Mouse (Mus musculus) liver, embryonic 11.5 days (tissue): Measurements from ENCODE around the gene Kitl. TPM values are rescaled to one million over a fixed set of nuclear protein-coding genes. Genes with fewer than 3 reads are reported as not detected.

Experiments used
- ATAC-seq: fragments of 200-750 bp; cut with Nextera tagmentation; replicated peaks from 2 replicates; pipeline ENCODE4 v1.8.0; 2017; ENCODE audit warnings: moderate number of reproducible peaks, mild to moderate bottlenecking, moderate TSS enrichment, moderate library complexity; ENCODE audit not compliant: low FRiP score
- DNase-seq: peaks from one replicate; pipeline ENCODE4 v3.0.0-alpha.2; 2017; ENCODE audit warnings: low spot score
- H3K27ac ChIP-seq: fragments of 300-500 bp; sonication (generic); 2 replicates; pipeline ENCODE4 v1.5.1; 2014; ENCODE audit warnings: mild to moderate bottlenecking, low read depth, low read length, control low read depth
- H3K27me3 ChIP-seq: fragments of 300-500 bp; sonication (generic); replicated peaks from 2 replicates; pipeline ENCODE4 v1.6.1; 2014; ENCODE audit warnings: low read length, mixed read lengths; ENCODE audit not compliant: control insufficient read depth, insufficient read depth
- H3K36me3 ChIP-seq: fragments of 300-500 bp; sonication (generic); 2 replicates; pipeline ENCODE4 v1.6.1; 2014; ENCODE audit warnings: mild to moderate bottlenecking, low read length, moderate library complexity, mixed read lengths; ENCODE audit not compliant: control insufficient read depth, insufficient read depth
- H3K4me1 ChIP-seq: fragments of 300-500 bp; sonication (generic); replicated peaks from 2 replicates; pipeline ENCODE4 v1.6.1; 2014; ENCODE audit warnings: low read length, mixed read lengths; ENCODE audit not compliant: control insufficient read depth, insufficient read depth
- H3K4me2 ChIP-seq: fragments of 300-500 bp; sonication (generic); 2 replicates; pipeline ENCODE4 v1.6.1; 2014; ENCODE audit warnings: mild to moderate bottlenecking, control low read depth, moderate library complexity
- H3K4me3 ChIP-seq: fragments of 300-500 bp; sonication (generic); 2 replicates; pipeline ENCODE4 v1.5.1; 2014; ENCODE audit warnings: low read depth, low read length, control low read depth
- H3K9ac ChIP-seq: fragments of 300-500 bp; sonication (generic); 2 replicates; pipeline ENCODE4 v1.6.1; 2014; ENCODE audit warnings: low read depth, low read length, control low read depth
- H3K9me3 ChIP-seq: fragments of 300-500 bp; sonication (generic); 2 replicates; pipeline ENCODE4 v1.6.1; 2016; ENCODE audit warnings: low read length, inconsistent platforms, mixed read lengths; ENCODE audit not compliant: control insufficient read depth
- WGBS: fragments of 180-500 bp; shearing (Covaris S2); extraction: QIAGEN DNeasy Blood & Tissue Kit; methylation state at CpG from one replicate; pipeline ENCODE4 v1.1.7; 2014; 5-methylcytosine and 5-hydroxymethylcytosine counted together
- polyA plus RNA-seq: library from polyadenylated mRNA; unstranded; fragments of >200 nt; fragmentation: Nextera tagmentation; extraction: Ambion mirVana; gene quantifications from 2 replicates; pipeline ENCODE4 v1.2.1, GENCODE M21; 2014

Kitl gene
- polyA plus RNA-seq, 1 experiment from 2014 or later = 24.0 TPM

DNA sequence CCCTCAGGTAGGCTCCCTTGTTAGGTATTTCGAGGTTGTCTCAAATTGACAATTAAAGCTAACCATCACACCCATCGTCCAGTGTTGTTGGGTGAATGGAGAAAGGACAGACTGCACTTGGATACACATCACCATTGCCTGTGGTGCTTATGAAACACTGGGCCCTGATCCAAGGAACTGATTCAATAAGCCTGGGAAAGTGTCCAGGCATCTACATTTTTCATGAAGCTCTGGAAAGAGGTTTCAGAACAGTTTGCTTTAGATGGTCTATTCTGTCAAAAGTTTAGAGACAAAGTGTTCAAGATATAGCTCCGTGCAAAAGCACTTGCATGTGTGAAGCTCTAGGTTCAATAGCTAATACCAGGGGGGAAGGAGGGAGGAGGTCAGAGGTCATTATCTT, 38.6 kb downstream of the Kitl start:
- Histone ChIP-seq H3K4me3 (no peak overlapping the region), H3K27ac (no peak overlapping the region), H3K36me3 (no peaks in the 10 kb centered on the region; the same call in 1 of the 2 replicates), H3K9me3 (no peaks in the 10 kb centered on the region), H3K4me1 (no peaks in the 10 kb centered on the region), H3K27me3 (no peaks in the 10 kb centered on the region), H3K4me2 (no peak overlapping the region), H3K9ac (no peak overlapping the region)
- no peak for DNase-seq
- ATAC-seq = no peak
- 88% methylated on average over 3 of the region's 3 CpGs for WGBS

DNA sequence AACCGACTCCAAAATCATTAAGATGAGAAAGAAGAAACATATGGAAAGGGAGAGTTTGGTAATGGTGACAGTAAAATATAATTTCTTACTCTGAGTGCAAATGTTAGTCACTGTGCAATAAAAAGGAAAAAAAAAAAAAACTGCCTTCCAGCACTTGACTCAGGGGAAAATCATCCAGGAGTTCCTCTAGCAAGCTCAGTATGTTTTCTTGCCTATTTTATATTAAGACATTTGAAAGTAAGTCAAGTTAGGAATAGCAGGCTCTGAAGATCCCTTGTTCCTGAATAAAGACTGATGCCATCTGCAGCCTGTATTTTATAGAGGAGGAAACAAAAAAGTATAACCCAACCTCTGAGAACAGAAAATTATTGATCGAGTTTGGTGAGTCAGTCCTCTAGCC, 39.7 kb downstream of the Kitl start:
- Histone ChIP-seq H3K36me3 (no peaks in the 10 kb centered on the region; the same call in 1 of the 2 replicates), H3K9me3 (no peaks in the 10 kb centered on the region), H3K4me1 (no peaks in the 10 kb centered on the region; the same call in 1 of the 2 replicates), H3K27ac (no peak overlapping the region), H3K4me3 (no peak overlapping the region), H3K27me3 (no peaks in the 10 kb centered on the region), H3K9ac (no peak overlapping the region), H3K4me2 (no peak overlapping the region)
- no peak for ATAC-seq
- DNase-seq = no peak
- WGBS = 77% methylated on average over 2 of the region's 2 CpGs

DNA sequence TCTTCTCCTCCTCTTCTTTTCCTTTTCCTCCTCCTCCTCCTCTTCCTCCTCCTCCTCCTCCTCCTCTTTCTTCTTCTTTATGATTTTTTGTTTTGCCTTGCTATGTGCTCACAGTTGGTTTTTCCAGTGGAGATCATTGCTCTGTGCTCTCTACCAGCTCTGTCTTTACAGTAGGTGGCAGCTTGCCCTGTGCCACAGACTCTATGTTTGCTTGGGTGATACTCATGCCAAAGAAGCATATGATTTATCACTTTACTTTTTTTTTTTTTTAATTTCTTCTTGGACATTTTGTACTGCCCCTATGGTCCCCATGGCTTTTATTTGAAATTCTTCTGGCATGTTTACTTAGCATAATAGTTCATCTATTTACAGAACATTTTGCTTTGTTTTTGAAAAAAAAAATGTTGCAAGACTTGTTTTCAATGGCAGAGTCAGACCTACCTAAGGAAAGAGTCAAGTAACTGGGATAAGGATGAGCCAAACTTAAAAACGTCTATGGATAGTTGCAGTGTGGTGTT, 41.7 kb downstream of the Kitl start:
- Histone ChIP-seq H3K9ac (no peak overlapping the region), H3K27ac (no peak overlapping the region), H3K4me3 (no peak overlapping the region), H3K4me2 (no peak overlapping the region), H3K27me3 (no peaks in the 10 kb centered on the region), H3K9me3 (no peaks in the 10 kb centered on the region), H3K36me3 (no peaks in the 10 kb centered on the region; the same call in 1 of the 2 replicates), H3K4me1 (no peaks in the 10 kb centered on the region; the same call in 1 of the 2 replicates)
- DNase-seq (no peak), ATAC-seq (no peak)
- WGBS = 50% methylated on average over 1 of the region's 1 CpGs

DNA sequence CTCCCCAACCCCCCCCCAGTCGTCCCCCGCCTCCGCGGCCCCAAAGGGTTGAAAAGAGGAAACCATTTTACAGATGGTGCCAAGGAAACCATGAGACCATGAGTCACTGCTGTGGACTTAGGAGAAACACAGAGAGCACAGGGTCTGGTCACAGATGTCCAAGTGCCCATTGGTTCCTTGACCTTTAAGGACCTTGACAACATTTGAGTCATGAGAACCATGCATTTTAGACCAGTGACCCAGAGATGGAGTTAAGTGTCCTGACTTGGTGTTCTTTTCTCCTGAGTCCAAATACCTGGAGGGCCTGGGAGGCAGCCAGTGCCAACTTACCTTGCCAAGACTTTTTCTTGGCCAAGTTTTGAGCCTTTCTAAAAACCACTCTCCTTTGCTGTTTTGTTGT, 43.9 kb downstream of the Kitl start:
- no peaks in the 10 kb centered on the region; the same call in 1 of the 2 replicates for H3K4me1 ChIP-seq
- no peak overlapping the region for H3K4me3 ChIP-seq
- 74% methylated on average over 4 of the region's 4 CpGs for WGBS
- H3K36me3 ChIP-seq = no peaks in the 10 kb centered on the region
- H3K9ac ChIP-seq = no peak overlapping the region
- H3K27me3 ChIP-seq = no peaks in the 10 kb centered on the region
- DNase-seq (no peak), ATAC-seq (no peak)
- H3K9me3 ChIP-seq = no peaks in the 10 kb centered on the region
- no peak overlapping the region for H3K4me2 ChIP-seq
- no peak overlapping the region for H3K27ac ChIP-seq

- DNase-seq = no peak
- H3K4me3 ChIP-seq = no peak overlapping the region
- H3K36me3 ChIP-seq = no peaks in the 10 kb centered on the region
- no peak for ATAC-seq
- no peaks in the 10 kb centered on the region for H3K4me1 ChIP-seq
- H3K27ac ChIP-seq = no peak overlapping the region
- no peak overlapping the region for H3K9ac ChIP-seq
- H3K9me3 ChIP-seq = no peaks in the 10 kb centered on the region
- no peaks in the 10 kb centered on the region for H3K27me3 ChIP-seq
- WGBS = 72% methylated on average over 12 of the region's 12 CpGs
- H3K4me2 ChIP-seq = no peak overlapping the region
These were observed 50.3 kb downstream of the Kitl start for GRCm38 (mm10) chr10:100065529-100066301.

- H3K4me3 ChIP-seq = no peak overlapping the region
- no peak for ATAC-seq
- 80% methylated on average over 7 of the region's 7 CpGs for WGBS
- no peak overlapping the region for H3K4me2 ChIP-seq
- no peaks in the 10 kb centered on the region for H3K27me3 ChIP-seq
- no peaks in the 10 kb centered on the region for H3K4me1 ChIP-seq
- H3K27ac ChIP-seq = no peak overlapping the region
- H3K9me3 ChIP-seq = no peaks in the 10 kb centered on the region
- no peak overlapping the region for H3K9ac ChIP-seq
- no peaks in the 10 kb centered on the region for H3K36me3 ChIP-seq
- DNase-seq = no peak
These were observed 50.9 kb downstream of the Kitl start for GRCm38 (mm10) chr10:100066374-100066773.

DNA sequence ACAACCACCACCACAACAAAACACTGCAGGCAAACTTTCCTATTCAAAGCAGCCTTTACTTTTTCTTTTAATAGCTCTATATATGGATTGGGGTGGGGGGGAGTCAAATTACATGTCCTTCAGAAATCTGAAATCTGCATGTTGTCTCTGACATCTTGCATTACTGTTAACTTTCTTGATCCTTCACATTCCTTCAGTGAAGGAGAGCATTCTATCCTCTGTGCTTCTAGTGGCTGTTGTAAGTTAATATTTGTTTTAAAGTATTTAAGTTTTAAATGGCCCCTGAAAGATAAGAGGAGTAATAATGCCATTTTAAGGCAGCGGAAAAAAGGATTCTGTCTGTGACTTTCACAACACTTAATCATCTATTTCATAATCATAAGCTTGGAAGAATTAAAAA, 57.2 kb downstream of the Kitl start:
- Histone ChIP-seq H3K4me1 (no peaks in the 10 kb centered on the region), H3K4me2 (no peak overlapping the region), H3K27ac (no peak overlapping the region), H3K9ac (no peak overlapping the region), H3K36me3 (no peaks in the 10 kb centered on the region; the same call in 1 of the 2 replicates), H3K4me3 (no peak overlapping the region), H3K27me3 (no peaks in the 10 kb centered on the region), H3K9me3 (no peaks in the 10 kb centered on the region)
- WGBS = 74% methylated on average over 1 of the region's 1 CpGs
- ATAC-seq = no peak
- DNase-seq = no peak

- Histone ChIP-seq H3K4me1 (no peaks in the 10 kb centered on the region), H3K4me3 (no peak overlapping the region)
These were observed 57.7 kb downstream of the Kitl start for GRCm38 (mm10) chr10:100073092-100073491.

DNA sequence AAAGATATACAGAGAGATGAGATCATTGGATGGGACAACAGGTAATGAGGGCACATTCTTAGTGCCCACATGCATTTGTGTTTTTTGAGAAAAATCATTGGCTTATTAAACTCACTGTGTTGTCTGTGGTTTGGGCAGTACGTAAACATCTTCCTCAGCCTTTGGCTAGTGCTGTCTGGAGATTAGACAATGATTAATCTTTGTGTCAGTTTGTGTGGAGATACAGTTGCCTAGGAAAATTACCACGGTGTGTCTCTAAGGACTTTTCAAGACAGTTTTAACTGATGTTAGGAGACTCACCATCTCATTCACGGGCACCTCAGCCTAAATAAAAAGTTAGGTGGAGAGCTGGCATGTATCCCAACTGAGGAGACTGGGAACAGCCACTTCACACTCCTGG, 85.7 kb downstream of the Kitl start:
- no peak overlapping the region for H3K4me3 ChIP-seq
- ATAC-seq (no peak), DNase-seq (no peak)
- no peaks in the 10 kb centered on the region for H3K27me3 ChIP-seq
- WGBS = 36% methylated on average over 3 of the region's 3 CpGs
- H3K9me3 ChIP-seq = no peaks in the 10 kb centered on the region
- H3K9ac ChIP-seq = no peak overlapping the region
- no peaks in the 10 kb centered on the region; the same call in 1 of the 2 replicates for H3K4me1 ChIP-seq
- H3K36me3 ChIP-seq = no peaks in the 10 kb centered on the region
- H3K27ac ChIP-seq = no peak overlapping the region
- no peak overlapping the region for H3K4me2 ChIP-seq

More at GRCm38 (mm10) chr10:100073092-100073491, 57.7 kb downstream of the Kitl start:
- H3K4me2 ChIP-seq = no peak overlapping the region
- H3K9me3 ChIP-seq = no peaks in the 10 kb centered on the region
- ATAC-seq (no peak), DNase-seq (no peak)
- no peaks in the 10 kb centered on the region for H3K27me3 ChIP-seq
- no peak overlapping the region for H3K9ac ChIP-seq
- H3K27ac ChIP-seq = no peak overlapping the region
- H3K36me3 ChIP-seq = no peaks in the 10 kb centered on the region; the same call in 1 of the 2 replicates
